Mouse (Mus musculus) liver, adult 2 months (tissue): ENCODE data around the gene Kcnk2. TPM values are rescaled to one million over a fixed set of nuclear protein-coding genes. Genes with fewer than 3 reads are reported as not detected.

Source experiments
- DNase-seq: peaks from one replicate; pipeline ENCODE4 v3.0.0-alpha.2; 2011; ENCODE audit warnings: low read depth, low spot score; ENCODE audit errors: extremely low read depth
- H3K27ac ChIP-seq: fragments of 200-500 bp; replicated peaks from 2 replicates; pipeline ENCODE4 v1.5.1; 2012; ENCODE audit warnings: low read depth, mild to moderate bottlenecking, control low read depth, inconsistent platforms, low read length; ENCODE audit not compliant: insufficient read depth
- H3K27me3 ChIP-seq: fragments of 200-500 bp; 2 replicates; pipeline ENCODE4 v1.6.1; 2012; ENCODE audit warnings: mild to moderate bottlenecking, moderate library complexity, low read length, inconsistent platforms; ENCODE audit not compliant: control insufficient read depth, insufficient read depth
- H3K36me3 ChIP-seq: fragments of 200-500 bp; 2 replicates; pipeline ENCODE4 v1.6.1; 2012; ENCODE audit warnings: low read length, inconsistent platforms; ENCODE audit not compliant: control insufficient read depth, insufficient read depth
- H3K4me1 ChIP-seq: fragments of 200-500 bp; 2 replicates; pipeline ENCODE4 v1.6.1; 2011; ENCODE audit warnings: low read length; ENCODE audit not compliant: control insufficient read depth, insufficient read depth
- H3K4me3 ChIP-seq: fragments of 200-500 bp; 2 replicates; pipeline ENCODE4 v1.5.1; 2011; ENCODE audit warnings: low read depth, mild to moderate bottlenecking, control low read depth, low read length, moderate library complexity; ENCODE audit not compliant: insufficient read depth
- H3K79me2 ChIP-seq: fragments of 200-500 bp; 2 replicates; pipeline ENCODE4 v1.6.1; 2012; ENCODE audit warnings: inconsistent platforms, mild to moderate bottlenecking, low read length, moderate library complexity; ENCODE audit not compliant: control insufficient read depth, insufficient read depth
- H3K9ac ChIP-seq: fragments of 200-500 bp; 2 replicates; pipeline ENCODE4 v1.6.1; 2012; ENCODE audit warnings: low read depth, mild to moderate bottlenecking, control low read depth, inconsistent platforms, low read length
- CTCF ChIP-seq: fragments of 200-500 bp; IDR thresholded peaks from 2 replicates; pipeline ENCODE4 v1.5.1; 2011; ENCODE audit warnings: low read depth, low read length, control low read depth
- POLR2A ChIP-seq: fragments of 200-500 bp; IDR thresholded peaks from 2 replicates; pipeline ENCODE4 v1.6.1; 2011; ENCODE audit warnings: low read length, control low read depth; ENCODE audit not compliant: insufficient read depth; ENCODE audit errors: extremely low read depth
- WGBS: fragments of 180-500 bp; shearing (Covaris S2); methylation state at CpG from one replicate; pipeline ENCODE4 v1.1.7; 2018; 5-methylcytosine and 5-hydroxymethylcytosine counted together
- polyA plus RNA-seq: library from polyadenylated mRNA; depleted of rRNA; stranded (reverse); fragments of >200 nt; gene quantifications from 2 replicates; pipeline ENCODE4 v1.2.3, GENCODE M21; 2012
- total RNA-seq: library from RNA; depleted of rRNA; stranded (reverse); fragments of >200 nt; gene quantifications from 2 replicates; pipeline ENCODE4 v1.2.3, GENCODE M21; 2014

Gene Kcnk2
- total and polyA plus RNA-seq, 2 experiments = 0.09 to 0.10 TPM

- TF ChIP-seq CTCF (no peak), POLR2A (no peak)
- H3K4me1 ChIP-seq = no peaks in the 10 kb centered on the region
- H3K27ac ChIP-seq = no peak overlapping the region
- H3K79me2 ChIP-seq = no peaks in the 10 kb centered on the region
- H3K4me3 ChIP-seq = no peak overlapping the region
- DNase-seq = no peak
- no peaks in the 10 kb centered on the region for H3K36me3 ChIP-seq
- H3K9ac ChIP-seq = no peak overlapping the region
- H3K27me3 ChIP-seq = no peaks in the 10 kb centered on the region; the same call in 1 of the 2 replicates
- 82% methylated on average over 12 of the region's 12 CpGs for WGBS
Observed at GRCm38 (mm10) chr1:189209029-189209714, 192.9 kb downstream of the Kcnk2 start.

- H3K4me3 ChIP-seq = no peak overlapping the region
- DNase-seq = no peak
- no peaks in the 10 kb centered on the region for H3K4me1 ChIP-seq
- no peak overlapping the region for H3K27ac ChIP-seq
- no peak overlapping the region for H3K9ac ChIP-seq
- TF ChIP-seq POLR2A = no peak
- TF ChIP-seq CTCF = no peak
- no peaks in the 10 kb centered on the region; the same call in 1 of the 2 replicates for H3K27me3 ChIP-seq
- WGBS = 91% methylated on average over 9 of the region's 9 CpGs
- no peaks in the 10 kb centered on the region for H3K79me2 ChIP-seq
- no peaks in the 10 kb centered on the region for H3K36me3 ChIP-seq
Observed at GRCm38 (mm10) chr1:189208605-189209004, 193.5 kb downstream of the Kcnk2 start.

- Histone ChIP-seq H3K36me3 (no peaks in the 10 kb centered on the region), H3K4me1 (no peaks in the 10 kb centered on the region), H3K79me2 (no peaks in the 10 kb centered on the region), H3K27ac (no peak overlapping the region), H3K4me3 (no peak overlapping the region), H3K27me3 (no peaks in the 10 kb centered on the region), H3K9ac (no peak overlapping the region)
- no peak for DNase-seq
- no peak for TF ChIP-seq CTCF
- no peak for TF ChIP-seq POLR2A
- WGBS = 70% methylated on average over 4 of the region's 4 CpGs
Observed at GRCm38 (mm10) chr1:189195758-189196157, 206.3 kb downstream of the Kcnk2 start.

GRCm38 (mm10) chr1:189187737-189188390 is 214.2 kb downstream of the Kcnk2 start:
- Histone ChIP-seq H3K4me1 (no peaks in the 10 kb centered on the region), H3K27me3 (no peaks in the 10 kb centered on the region), H3K4me3 (no peak overlapping the region), H3K27ac (no peak overlapping the region), H3K79me2 (no peaks in the 10 kb centered on the region), H3K9ac (no peak overlapping the region), H3K36me3 (no peaks in the 10 kb centered on the region)
- TF ChIP-seq CTCF = no peak
- no peak for TF ChIP-seq POLR2A
- WGBS = 91% methylated on average over 12 of the region's 12 CpGs
- no peak for DNase-seq

GRCm38 (mm10) chr1:189185206-189185750 is 216.8 kb downstream of the Kcnk2 start:
- Histone ChIP-seq H3K9ac (no peak overlapping the region), H3K27ac (no peak overlapping the region), H3K4me3 (no peak overlapping the region), H3K4me1 (no peaks in the 10 kb centered on the region), H3K36me3 (no peaks in the 10 kb centered on the region), H3K27me3 (no peaks in the 10 kb centered on the region), H3K79me2 (no peaks in the 10 kb centered on the region)
- WGBS = 64% methylated on average over 7 of the region's 7 CpGs
- DNase-seq = no peak
- TF ChIP-seq CTCF (no peak), POLR2A (no peak)

- no peaks in the 10 kb centered on the region for H3K36me3 ChIP-seq
- no peaks in the 10 kb centered on the region for H3K27me3 ChIP-seq
- no peak overlapping the region for H3K9ac ChIP-seq
- WGBS = 78% methylated on average over 1 of the region's 1 CpGs
- H3K27ac ChIP-seq = no peak overlapping the region
- H3K4me3 ChIP-seq = no peak overlapping the region
- no peaks in the 10 kb centered on the region for H3K79me2 ChIP-seq
- no peaks in the 10 kb centered on the region for H3K4me1 ChIP-seq
- no peak for TF ChIP-seq CTCF
- no peak for TF ChIP-seq POLR2A
- no peak for DNase-seq
Observed at GRCm38 (mm10) chr1:189177746-189178145, 224.3 kb downstream of the Kcnk2 start.
